Mouse (Mus musculus): ENCODE data around the gene Adora3.

- no peak for TF ChIP-seq CTCF (conservative IDR thresholded peaks at IDR 0.05; ENCODE audit: insufficient read depth, insufficient read length, low read depth, low read length)
- TF ChIP-seq POLR2A (IDR thresholded peaks at IDR 0.05; ENCODE audit: low read depth, low read length) = no peak
These were observed 47.0 kb upstream of the Adora3 start for GRCm38 (mm10) chr3:105823609-105824008.
